Mouse (Mus musculus) heart, embryonic 12.5 days (tissue): ENCODE data around the gene I830077J02Rik. TPM values are rescaled to one million over a fixed set of nuclear protein-coding genes. Genes with fewer than 3 reads are reported as not detected.

Experiments used
- ATAC-seq: fragments of 200-750 bp; cut with Nextera tagmentation; 2 replicates; pipeline ENCODE4 v1.8.0; 2017; ENCODE audit warnings: moderate TSS enrichment, moderate library complexity; ENCODE audit not compliant: insufficient number of reproducible peaks, low FRiP score
- H3K27ac ChIP-seq: fragments of 300-500 bp; sonication (generic); 2 replicates; pipeline ENCODE4 v1.5.1; 2016; ENCODE audit warnings: mild to moderate bottlenecking, moderate library complexity; ENCODE audit not compliant: poor library complexity, severe bottlenecking
- H3K27me3 ChIP-seq: fragments of 300-500 bp; sonication (generic); replicated peaks from 2 replicates; pipeline ENCODE4 v1.6.1; 2016; ENCODE audit warnings: mild to moderate bottlenecking, moderate library complexity
- H3K36me3 ChIP-seq: fragments of 300-500 bp; sonication (generic); 2 replicates; pipeline ENCODE4 v1.6.1; 2016; ENCODE audit warnings: mild to moderate bottlenecking, moderate library complexity
- H3K4me1 ChIP-seq: fragments of 300-500 bp; sonication (generic); replicated peaks from 2 replicates; pipeline ENCODE4 v1.6.1; 2016; ENCODE audit warnings: mild to moderate bottlenecking
- H3K4me2 ChIP-seq: fragments of 300-500 bp; sonication (generic); 2 replicates; pipeline ENCODE4 v1.6.1; 2016; ENCODE audit warnings: mild to moderate bottlenecking, moderate library complexity
- H3K4me3 ChIP-seq: fragments of 300-500 bp; sonication (generic); 2 replicates; pipeline ENCODE4 v1.5.1; 2016; ENCODE audit warnings: mild to moderate bottlenecking
- H3K9ac ChIP-seq: fragments of 300-500 bp; sonication (generic); 2 replicates; pipeline ENCODE4 v1.6.1; 2016; ENCODE audit warnings: mild to moderate bottlenecking, moderate library complexity
- H3K9me3 ChIP-seq: fragments of 300-500 bp; sonication (generic); replicated peaks from 2 replicates; pipeline ENCODE4 v1.6.1; 2016; ENCODE audit warnings: mild to moderate bottlenecking, moderate library complexity
- WGBS: fragments of 180-500 bp; shearing (Covaris S2); methylation state at CpG from one replicate; pipeline ENCODE4 v1.1.7; 2016; 5-methylcytosine and 5-hydroxymethylcytosine counted together
- polyA plus RNA-seq: library from polyadenylated mRNA; unstranded; fragments of >200 nt; fragmentation: Nextera tagmentation; extraction: Ambion mirVana; gene quantifications from 2 replicates; pipeline ENCODE4 v1.2.1, GENCODE M21; 2016

Gene I830077J02Rik
- polyA plus RNA-seq, 1 experiment from 2014 or later: 2.1 TPM

GRCm38 (mm10) chr3:105892572-105893495 lies 39.6 kb downstream of the I830077J02Rik start:
- WGBS: 69% methylated on average over 19 of the region's 19 CpGs
- Histone ChIP-seq H3K4me2 (no peak overlapping the region), H3K27ac (peak overlapping the region; percentile 2; the same call in 1 of the 2 replicates), H3K36me3 (no peaks in the 10 kb centered on the region), H3K4me1 (peaks cover 43% of the 10 kb centered on the region), H3K27me3 (no peaks in the 10 kb centered on the region), H3K9me3 (no peaks in the 10 kb centered on the region), H3K9ac (no peak overlapping the region), H3K4me3 (no peak overlapping the region)
- ATAC-seq: no peak

GRCm38 (mm10) chr3:105891760-105892571 lies 40.5 kb downstream of the I830077J02Rik start:
- Histone ChIP-seq H3K4me1 (peaks cover 43% of the 10 kb centered on the region), H3K36me3 (no peaks in the 10 kb centered on the region), H3K9me3 (no peaks in the 10 kb centered on the region), H3K4me3 (no peak overlapping the region), H3K27me3 (no peaks in the 10 kb centered on the region), H3K27ac (peak overlapping the region; percentile 14; the same call in 1 of the 2 replicates), H3K9ac (no peak overlapping the region), H3K4me2 (no peak overlapping the region)
- 67% methylated on average over 10 of the region's 10 CpGs for WGBS
- ATAC-seq: no peak

GRCm38 (mm10) chr3:105891141-105891540 lies 41.3 kb downstream of the I830077J02Rik start:
- 49% methylated on average over 3 of the region's 3 CpGs for WGBS
- no peak overlapping the region for H3K9ac ChIP-seq
- no peak overlapping the region for H3K27ac ChIP-seq
- H3K27me3 ChIP-seq: no peaks in the 10 kb centered on the region
- ATAC-seq: no peak
- peaks cover 43% of the 10 kb centered on the region for H3K4me1 ChIP-seq
- no peak overlapping the region for H3K4me3 ChIP-seq
- H3K4me2 ChIP-seq: no peak overlapping the region
- no peaks in the 10 kb centered on the region for H3K9me3 ChIP-seq
- no peaks in the 10 kb centered on the region for H3K36me3 ChIP-seq

GRCm38 (mm10) chr3:105890220-105890619 lies 42.2 kb downstream of the I830077J02Rik start:
- H3K36me3 ChIP-seq: no peaks in the 10 kb centered on the region
- H3K4me3 ChIP-seq: no peak overlapping the region
- H3K4me2 ChIP-seq: no peak overlapping the region
- 43% methylated on average over 4 of the region's 4 CpGs for WGBS
- no peak overlapping the region for H3K9ac ChIP-seq
- H3K27ac ChIP-seq: no peak overlapping the region
- peaks cover 39% of the 10 kb centered on the region for H3K4me1 ChIP-seq
- ATAC-seq: no peak
- H3K9me3 ChIP-seq: no peaks in the 10 kb centered on the region
- H3K27me3 ChIP-seq: no peaks in the 10 kb centered on the region

- Histone ChIP-seq H3K27ac (no peak overlapping the region), H3K9me3 (no peaks in the 10 kb centered on the region), H3K4me2 (no peak overlapping the region), H3K9ac (no peak overlapping the region), H3K4me1 (peaks cover 27% of the 10 kb centered on the region), H3K36me3 (no peaks in the 10 kb centered on the region), H3K27me3 (no peaks in the 10 kb centered on the region), H3K4me3 (no peak overlapping the region)
- WGBS: 80% methylated on average over 3 of the region's 3 CpGs
- ATAC-seq: no peak
Measured at GRCm38 (mm10) chr3:105888961-105889360, 43.5 kb downstream of the I830077J02Rik start.

- no peaks in the 10 kb centered on the region for H3K9me3 ChIP-seq
- no peak overlapping the region for H3K9ac ChIP-seq
- no peak overlapping the region for H3K27ac ChIP-seq
- H3K36me3 ChIP-seq: no peaks in the 10 kb centered on the region
- peaks cover 15% of the 10 kb centered on the region for H3K27me3 ChIP-seq
- no peak overlapping the region for H3K4me2 ChIP-seq
- 89% methylated on average over 2 of the region's 2 CpGs for WGBS
- ATAC-seq: no peak
- no peaks in the 10 kb centered on the region for H3K4me1 ChIP-seq
- no peak overlapping the region for H3K4me3 ChIP-seq
Measured at GRCm38 (mm10) chr3:105883111-105883510, 49.4 kb downstream of the I830077J02Rik start.

GRCm38 (mm10) chr3:105882105-105882504 lies 50.4 kb downstream of the I830077J02Rik start:
- H3K36me3 ChIP-seq: no peaks in the 10 kb centered on the region
- peaks cover 15% of the 10 kb centered on the region for H3K27me3 ChIP-seq
- H3K9me3 ChIP-seq: no peaks in the 10 kb centered on the region
- H3K4me3 ChIP-seq: no peak overlapping the region
- H3K9ac ChIP-seq: no peak overlapping the region
- WGBS: 86% methylated on average over 7 of the region's 7 CpGs
- no peak for ATAC-seq
- no peaks in the 10 kb centered on the region for H3K4me1 ChIP-seq
- H3K4me2 ChIP-seq: no peak overlapping the region
- H3K27ac ChIP-seq: no peak overlapping the region

- peaks cover 7% of the 10 kb centered on the region for H3K4me1 ChIP-seq
- WGBS: 49% methylated on average over 3 of the region's 3 CpGs
- no peak overlapping the region for H3K27ac ChIP-seq
- H3K27me3 ChIP-seq: peaks cover 15% of the 10 kb centered on the region
- H3K4me3 ChIP-seq: no peak overlapping the region
- no peak overlapping the region for H3K4me2 ChIP-seq
- ATAC-seq: peak; percentile 69; the same call in 1 of the 2 replicates
- H3K9me3 ChIP-seq: no peaks in the 10 kb centered on the region
- H3K9ac ChIP-seq: no peak overlapping the region
- H3K36me3 ChIP-seq: no peaks in the 10 kb centered on the region
Measured at GRCm38 (mm10) chr3:105880419-105880818, 52.0 kb downstream of the I830077J02Rik start.

- H3K4me3 ChIP-seq: no peak overlapping the region
- no peak for ATAC-seq
- H3K27me3 ChIP-seq: peaks cover 15% of the 10 kb centered on the region
- H3K9ac ChIP-seq: no peak overlapping the region
- no peaks in the 10 kb centered on the region for H3K36me3 ChIP-seq
- WGBS: 80% methylated on average over 8 of the region's 8 CpGs
- H3K9me3 ChIP-seq: no peaks in the 10 kb centered on the region
- H3K27ac ChIP-seq: no peak overlapping the region
- H3K4me2 ChIP-seq: no peak overlapping the region
- peaks cover 7% of the 10 kb centered on the region for H3K4me1 ChIP-seq
Measured at GRCm38 (mm10) chr3:105878751-105879150, 53.7 kb downstream of the I830077J02Rik start.

- no peak overlapping the region for H3K9ac ChIP-seq
- H3K27ac ChIP-seq: no peak overlapping the region
- WGBS: 67% methylated on average over 2 of the region's 2 CpGs
- H3K27me3 ChIP-seq: peaks cover 15% of the 10 kb centered on the region
- peaks cover 7% of the 10 kb centered on the region for H3K4me1 ChIP-seq
- ATAC-seq: peak; percentile 44; the same call in 1 of the 2 replicates
- H3K4me2 ChIP-seq: no peak overlapping the region
- no peak overlapping the region for H3K4me3 ChIP-seq
- no peaks in the 10 kb centered on the region for H3K36me3 ChIP-seq
- no peaks in the 10 kb centered on the region for H3K9me3 ChIP-seq
Measured at GRCm38 (mm10) chr3:105877919-105878318, 54.5 kb downstream of the I830077J02Rik start.

- Histone ChIP-seq H3K27me3 (peaks cover 15% of the 10 kb centered on the region), H3K4me2 (no peak overlapping the region), H3K4me1 (peaks cover 12% of the 10 kb centered on the region), H3K36me3 (no peaks in the 10 kb centered on the region), H3K4me3 (no peak overlapping the region), H3K9ac (no peak overlapping the region), H3K9me3 (no peaks in the 10 kb centered on the region), H3K27ac (no peak overlapping the region)
- WGBS: 76% methylated on average over 6 of the region's 6 CpGs
- no peak for ATAC-seq
Measured at GRCm38 (mm10) chr3:105877252-105877803, 55.1 kb downstream of the I830077J02Rik start.
